Mouse (Mus musculus) C2C12 (cell line): ENCODE results near the gene Ada.
A peak's percentile ranks its signal among the peaks of the same experiment; 100 is the strongest.

Experiments used
- CEBPB ChIP-seq: IDR thresholded peaks from one replicate; pipeline ENCODE4 v1.6.1; 2011; ENCODE audit warnings: low read depth, mild to moderate bottlenecking, control low read depth, moderate library complexity
- CTCF ChIP-seq: IDR thresholded peaks from one replicate; pipeline ENCODE4 v1.5.1; 2011; ENCODE audit not compliant: control insufficient read depth, insufficient read depth, insufficient read length
- FOSL1 ChIP-seq: IDR thresholded peaks from one replicate; pipeline ENCODE4 v1.8.0; 2011; ENCODE audit warnings: mild to moderate bottlenecking, low read length; ENCODE audit not compliant: poor library complexity, insufficient read depth, severe bottlenecking
- MAX ChIP-seq: IDR thresholded peaks from one replicate; pipeline ENCODE4 v1.6.1; 2011; ENCODE audit warnings: mild to moderate bottlenecking, control low read depth
- MYOG ChIP-seq: IDR thresholded peaks from one replicate; pipeline ENCODE4 v1.6.1; 2011; ENCODE audit not compliant: control insufficient read depth, insufficient read length; ENCODE audit errors: extremely low read depth
- USF1 ChIP-seq: IDR thresholded peaks from one replicate; pipeline ENCODE4 v1.6.1; 2011; ENCODE audit warnings: low read depth, mild to moderate bottlenecking, control low read depth, moderate library complexity

- TF ChIP-seq CTCF (peak; percentile 46), USF1 (no peak), FOSL1 (no peak), CEBPB (no peak), MAX (no peak), MYOG (no peak)
Measured at GRCm38 (mm10) chr2:163787709-163788108, 37.7 kb upstream of the Ada start.
